Mouse (Mus musculus) G1E (cell line): ENCODE results near the gene Ube2m. TPM values are rescaled to one million over a fixed set of nuclear protein-coding genes. Genes with fewer than 3 reads are reported as not detected.

Experiments
- ATAC-seq: 2 replicates; pipeline ENCODE4 v1.8.0; 2016; ENCODE audit warnings: mild to moderate bottlenecking; ENCODE audit not compliant: insufficient number of reproducible peaks, poor library complexity, low FRiP score, severe bottlenecking; ENCODE audit errors: extremely low read depth
- DNase-seq: peaks from one replicate; pipeline ENCODE4 v3.0.0; 2012; ENCODE audit warnings: low spot score
- H3K27me3 ChIP-seq: 2 replicates; pipeline ENCODE4 v1.6.1; 2012; ENCODE audit warnings: mild to moderate bottlenecking, low read length, inconsistent platforms; ENCODE audit not compliant: insufficient read depth
- H3K36me3 ChIP-seq: replicated peaks from 2 replicates; pipeline ENCODE3; 2012; ENCODE audit warnings: mild to moderate bottlenecking, inconsistent platforms
- H3K4me1 ChIP-seq: 2 replicates; pipeline ENCODE4 v1.6.1; 2012; ENCODE audit warnings: low read depth, low read length, inconsistent platforms, mixed read lengths; ENCODE audit not compliant: insufficient read depth
- H3K4me3 ChIP-seq: 2 replicates; pipeline ENCODE4 v1.5.1; 2012; ENCODE audit warnings: low read depth, mild to moderate bottlenecking, inconsistent platforms, low read length, moderate library complexity, mixed read lengths
- H3K9me3 ChIP-seq: replicated peaks from 2 replicates; pipeline ENCODE4 v1.6.1; 2012; ENCODE audit warnings: inconsistent platforms
- CTCF ChIP-seq: IDR thresholded peaks from 2 replicates; pipeline ENCODE4 v1.5.1; 2012; ENCODE audit warnings: low read depth, low read length, inconsistent platforms, mixed read lengths
- GATA1 ChIP-seq: IDR thresholded peaks from 2 replicates; pipeline ENCODE4 v1.6.1; 2012; ENCODE audit warnings: borderline replicate concordance, low read length, inconsistent platforms, mixed read lengths
- GATA2 ChIP-seq: IDR thresholded peaks from 2 replicates; pipeline ENCODE4 v1.6.1; 2012; ENCODE audit warnings: low read depth, low read length, inconsistent platforms, borderline replicate concordance
- POLR2AphosphoS5 ChIP-seq: IDR thresholded peaks from 2 replicates; pipeline ENCODE4 v1.6.1; 2012; ENCODE audit warnings: low read depth, low read length, inconsistent platforms; ENCODE audit not compliant: insufficient replicate concordance
- TAL1 ChIP-seq: conservative IDR thresholded peaks from 2 replicates; pipeline ENCODE4 v1.6.1; 2012; ENCODE audit warnings: low read depth, low read length, inconsistent platforms, mixed read lengths
- polyA plus RNA-seq: library from polyadenylated mRNA; stranded (reverse); fragments of >175 nt; gene quantifications from 2 replicates; pipeline ENCODE4 v1.2.3, GENCODE M21; 2012
- total RNA-seq, 2 experiments: library from RNA; stranded (forward) in 1 of 2; stranded (reverse) in 1 of 2; fragments of 200-1000 nt in 1 of 2; fragments of >200 nt in 1 of 2; fragmentation: Nextera tagmentation in 1 of 2; gene quantifications; 2 replicates each; pipeline ENCODE4 v1.2.3; 2014 to 2017

The Ube2m gene
- total and polyA plus RNA-seq, 3 experiments: 150 to 250 (median 151) TPM

DNA sequence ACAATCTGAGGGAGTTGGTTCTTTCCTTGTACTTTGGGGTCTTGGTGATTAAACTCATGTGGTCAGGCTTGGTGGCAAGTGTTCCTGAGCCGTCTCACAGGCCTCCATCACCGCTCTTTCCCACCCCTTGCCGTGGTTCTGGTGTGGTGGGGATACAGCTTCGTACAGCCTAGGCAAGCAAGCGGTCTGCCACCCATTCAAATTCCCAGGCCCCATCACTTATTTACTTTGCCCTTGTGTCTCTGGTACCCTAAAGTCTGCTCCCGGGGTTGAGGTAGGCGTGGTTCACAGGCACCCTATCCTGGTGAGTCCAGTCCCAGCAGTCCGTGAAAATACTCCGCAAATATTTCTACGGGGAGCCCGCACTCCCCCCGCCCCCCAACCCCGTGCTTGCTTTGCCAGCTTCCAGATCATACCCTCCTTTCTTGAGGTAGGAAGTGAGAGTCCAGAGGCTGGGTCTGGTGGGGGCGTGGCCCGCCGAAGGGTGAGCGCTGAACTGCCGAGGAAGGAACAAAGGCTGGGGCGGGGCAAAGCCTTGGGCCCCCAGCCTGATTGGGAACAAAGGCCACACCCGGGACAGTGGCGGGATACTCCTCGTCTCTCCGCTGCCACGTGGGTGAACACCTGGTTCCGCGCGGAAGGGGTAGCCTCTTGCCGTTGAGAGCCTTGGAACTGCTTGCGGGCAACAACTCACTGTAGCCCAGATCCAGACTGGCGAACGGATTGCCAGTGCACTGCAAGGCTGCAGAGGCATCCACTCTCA is 15.1 kb downstream of the Ube2m start:
- Histone ChIP-seq H3K9me3 (no peaks in the 10 kb centered on the region), H3K27me3 (peaks cover 4% of the 10 kb centered on the region), H3K36me3 (peaks cover 30% of the 10 kb centered on the region), H3K4me1 (peaks cover 41% of the 10 kb centered on the region), H3K4me3 (peak overlapping the region; percentile 70; the same call in 1 of the 2 replicates)
- TF ChIP-seq CTCF: no peak
- no peak for TF ChIP-seq GATA2
- no peak for TF ChIP-seq TAL1
- no peak for TF ChIP-seq GATA1
- no peak for TF ChIP-seq POLR2AphosphoS5
- ATAC-seq (peak; percentile 68), DNase-seq (peak; percentile 83)

DNA sequence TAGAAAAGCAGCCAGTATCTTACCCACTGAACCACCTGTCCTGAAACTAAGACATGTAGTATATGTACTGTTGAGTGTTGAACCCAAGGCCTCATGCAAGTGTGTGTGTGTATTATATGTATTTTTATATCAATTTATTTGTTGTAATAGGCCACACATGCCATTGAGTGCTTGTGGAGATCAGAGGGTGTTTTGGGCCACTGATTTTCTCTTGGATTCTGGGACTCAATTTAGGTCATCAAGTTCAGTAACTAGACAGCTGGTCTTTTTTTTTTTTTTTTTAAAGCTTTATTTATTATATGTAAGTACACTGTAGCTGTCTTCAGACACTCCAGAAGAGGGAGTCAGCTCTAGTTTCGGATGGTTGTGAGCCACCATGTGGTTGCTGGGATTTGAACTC is 22.9 kb downstream of the Ube2m start:
- H3K36me3 ChIP-seq: no peaks in the 10 kb centered on the region
- no peaks in the 10 kb centered on the region for H3K9me3 ChIP-seq
- H3K27me3 ChIP-seq: peaks cover 23% of the 10 kb centered on the region
- TF ChIP-seq TAL1 (no peak), CTCF (no peak)
- peaks cover 12% of the 10 kb centered on the region for H3K4me1 ChIP-seq
- no peak for DNase-seq
- H3K4me3 ChIP-seq: no peak overlapping the region
- ATAC-seq: no peak

DNA sequence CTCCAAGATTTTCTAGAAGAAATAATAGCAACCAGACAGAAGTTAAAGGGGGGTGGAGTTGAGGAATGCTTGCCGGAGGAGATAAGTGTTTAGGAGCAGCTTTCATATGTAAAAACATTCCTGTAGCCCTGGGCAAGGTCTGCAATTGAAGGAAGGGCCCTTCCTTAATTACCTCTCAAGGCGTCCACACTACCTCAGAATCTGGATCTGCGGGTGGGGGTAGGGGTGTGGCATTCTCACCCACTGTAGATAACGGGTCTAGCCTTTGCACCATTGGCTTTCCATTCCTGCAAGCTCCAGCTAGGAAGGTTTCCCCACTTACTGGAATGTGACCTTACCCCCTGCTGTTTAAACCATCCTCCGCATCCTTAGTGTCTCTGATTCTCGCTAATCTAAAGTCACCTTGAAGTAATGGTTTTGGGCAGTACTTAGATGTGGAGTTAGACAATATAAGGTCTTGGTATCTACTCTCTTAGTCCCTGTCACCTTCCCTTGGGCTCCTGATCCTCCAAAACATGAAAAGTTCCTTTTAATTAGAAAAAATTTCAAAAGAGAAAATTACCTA is 23.7 kb downstream of the Ube2m start:
- DNase-seq (no peak), ATAC-seq (no peak)
- TF ChIP-seq POLR2AphosphoS5: no peak
- no peak for TF ChIP-seq GATA1
- no peak for TF ChIP-seq CTCF
- TF ChIP-seq TAL1: no peak
- TF ChIP-seq GATA2: no peak
- Histone ChIP-seq H3K27me3 (peaks cover 23% of the 10 kb centered on the region), H3K9me3 (no peaks in the 10 kb centered on the region), H3K4me1 (peaks cover 15% of the 10 kb centered on the region), H3K36me3 (no peaks in the 10 kb centered on the region), H3K4me3 (no peak overlapping the region)

DNA sequence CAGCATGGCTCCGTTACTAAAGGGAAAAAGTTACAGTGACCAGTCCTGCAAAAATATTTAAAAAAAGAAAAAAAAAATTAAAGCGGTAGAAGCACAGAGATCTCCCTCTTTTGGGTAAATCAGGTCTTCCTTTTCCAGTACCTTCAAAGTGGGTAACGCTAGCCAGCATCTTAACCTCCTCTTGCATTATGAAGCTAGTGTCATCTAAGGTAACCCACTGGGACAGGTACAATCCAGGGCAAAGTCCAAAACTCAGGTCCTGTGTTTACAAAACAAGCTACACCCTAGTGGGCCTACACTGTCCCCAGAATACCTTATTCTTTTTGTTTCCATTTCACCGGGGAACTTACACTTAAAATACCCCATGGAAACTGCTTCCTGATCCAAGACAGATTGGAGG is 24.4 kb downstream of the Ube2m start:
- DNase-seq: no peak
- Histone ChIP-seq H3K9me3 (no peaks in the 10 kb centered on the region), H3K36me3 (peaks cover under 1% of the 10 kb centered on the region), H3K4me3 (no peak overlapping the region), H3K27me3 (peaks cover 23% of the 10 kb centered on the region), H3K4me1 (peaks cover 21% of the 10 kb centered on the region)
- no peak for TF ChIP-seq POLR2AphosphoS5
- TF ChIP-seq GATA1: no peak
- no peak for TF ChIP-seq GATA2
- TF ChIP-seq TAL1: no peak
- TF ChIP-seq CTCF: no peak
- no peak for ATAC-seq

DNA sequence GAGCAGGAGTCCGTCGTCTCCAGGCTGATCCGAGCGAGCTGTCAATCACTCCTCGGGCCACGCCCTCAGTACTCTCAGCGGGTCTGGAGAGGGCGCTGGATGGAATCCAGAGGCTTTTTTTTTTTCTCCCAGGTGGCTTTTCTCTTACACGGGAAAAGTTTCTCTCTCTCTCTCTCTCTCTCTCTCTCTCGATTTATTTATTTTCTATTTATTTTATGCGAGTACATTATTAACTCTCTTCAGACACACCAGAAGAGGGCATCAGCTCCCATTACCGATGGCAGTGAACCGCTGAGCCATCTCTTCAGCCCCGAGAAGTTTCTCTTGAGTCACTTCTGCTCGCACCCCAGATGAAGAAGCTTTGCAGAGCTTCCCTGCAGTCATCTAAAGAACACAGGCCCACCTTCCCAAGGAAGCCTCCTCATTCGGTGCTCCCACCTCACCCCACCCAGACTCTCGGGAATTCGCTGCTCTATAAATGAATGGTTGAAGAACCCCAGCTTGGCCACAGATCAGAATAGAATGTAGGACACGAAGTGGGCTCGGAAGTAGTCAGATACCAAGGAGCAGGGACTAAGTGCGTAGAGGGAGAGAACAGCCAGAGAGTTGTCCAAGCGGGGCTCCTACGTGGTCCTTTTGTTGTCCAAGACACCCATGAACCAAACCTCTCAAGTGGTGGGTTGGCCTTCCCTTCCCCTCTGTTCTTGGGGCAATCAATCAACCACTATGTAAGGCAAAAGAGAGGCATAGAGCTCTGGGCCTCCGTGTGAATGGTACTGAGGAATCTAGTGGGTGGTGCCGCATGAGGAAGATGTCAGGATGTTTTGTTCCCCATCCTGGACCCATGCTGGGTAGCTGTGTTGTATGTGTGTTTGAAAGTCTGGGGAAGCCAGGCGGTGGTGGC is 27.8 kb downstream of the Ube2m start, which contains the start of gene Zbtb45:
TSS of gene Zbtb45 (minus strand) at position 30 of the 904 bp plus-strand sequence.
- Histone ChIP-seq H3K9me3 (no peaks in the 10 kb centered on the region; the same call in 1 of the 2 replicates), H3K4me3 (peak within 1 kb of the TSS; percentile 90), H3K4me1 (peaks cover 45% of the 10 kb centered on the region), H3K27me3 (peaks cover 7% of the 10 kb centered on the region), H3K36me3 (peaks cover 34% of the 10 kb centered on the region)
- TF ChIP-seq GATA1 (no peak), POLR2AphosphoS5 (no peak), TAL1 (no peak), GATA2 (no peak), CTCF (no peak)
- DNase-seq (no peak), ATAC-seq (no peak; the same call in 1 of the 2 replicates)
